Mouse (Mus musculus) limb, embryonic 10.5 days (tissue): Measurements from ENCODE around the gene Eif3f. TPM values are rescaled to one million over a fixed set of nuclear protein-coding genes. Genes with fewer than 3 reads are reported as not detected.

ENCODE experiments used
- DNase-seq: peaks from one replicate; pipeline ENCODE4 v3.0.0-alpha.2; 2017; ENCODE audit warnings: low spot score
- H3K27ac ChIP-seq: fragments of 300-500 bp; sonication (generic); 2 replicates; pipeline ENCODE4 v1.5.1; 2016; ENCODE audit warnings: mild to moderate bottlenecking
- H3K27me3 ChIP-seq: fragments of 300-500 bp; sonication (generic); 2 replicates; pipeline ENCODE4 v1.6.1; 2016; ENCODE audit warnings: low read depth, mild to moderate bottlenecking; ENCODE audit not compliant: poor library complexity, severe bottlenecking
- H3K36me3 ChIP-seq: fragments of 300-500 bp; sonication (generic); 2 replicates; pipeline ENCODE4 v1.6.1; 2016; ENCODE audit warnings: mild to moderate bottlenecking, moderate library complexity
- H3K4me1 ChIP-seq: fragments of 300-500 bp; sonication (generic); 2 replicates; pipeline ENCODE4 v1.6.1; 2016
- H3K4me3 ChIP-seq: fragments of 300-500 bp; sonication (generic); 2 replicates; pipeline ENCODE4 v1.5.1; 2016; ENCODE audit warnings: mild to moderate bottlenecking, moderate library complexity
- H3K9me3 ChIP-seq: fragments of 300-500 bp; sonication (generic); replicated peaks from 2 replicates; pipeline ENCODE4 v1.6.1; 2016; ENCODE audit warnings: mild to moderate bottlenecking
- WGBS: fragments of 180-500 bp; shearing (Covaris S2); methylation state at CpG from one replicate; pipeline ENCODE4 v1.1.7; 2016; 5-methylcytosine and 5-hydroxymethylcytosine counted together
- polyA plus RNA-seq: library from polyadenylated mRNA; unstranded; fragments of >200 nt; fragmentation: Nextera tagmentation; extraction: Ambion mirVana; gene quantifications from 2 replicates; pipeline ENCODE4 v1.2.1, GENCODE M21; 2016

The Eif3f gene
- polyA plus RNA-seq, 1 experiment from 2014 or later = 87.3 TPM

- H3K27ac ChIP-seq = no peak overlapping the region
- H3K9me3 ChIP-seq = no peaks in the 10 kb centered on the region
- H3K4me1 ChIP-seq = peaks cover 14% of the 10 kb centered on the region
- DNase-seq = no peak
- peaks cover 26% of the 10 kb centered on the region for H3K36me3 ChIP-seq
- no peak overlapping the region for H3K4me3 ChIP-seq
- H3K27me3 ChIP-seq = peaks cover 50% of the 10 kb centered on the region
These were observed 14.4 kb downstream of the Eif3f start for GRCm38 (mm10) chr7:108948611-108949010.

GRCm38 (mm10) chr7:108949301-108949700 is 15.1 kb downstream of the Eif3f start:
- H3K27me3 ChIP-seq = peaks cover 53% of the 10 kb centered on the region
- no peak for DNase-seq
- H3K4me1 ChIP-seq = peaks cover 14% of the 10 kb centered on the region
- WGBS = 35% methylated on average over 2 of the region's 2 CpGs
- H3K9me3 ChIP-seq = no peaks in the 10 kb centered on the region
- H3K27ac ChIP-seq = no peak overlapping the region
- no peak overlapping the region for H3K4me3 ChIP-seq
- peaks cover 20% of the 10 kb centered on the region for H3K36me3 ChIP-seq

GRCm38 (mm10) chr7:108950312-108950761 is 16.1 kb downstream of the Eif3f start, which contains the start of gene Tub:
Tub (plus strand) TSS chr7:108950338.
- DNase-seq = peak; percentile 79
- Histone ChIP-seq H3K27ac (peak within 1 kb of the TSS; percentile 68), H3K27me3 (peaks cover 53% of the 10 kb centered on the region)

GRCm38 (mm10) chr7:108950762-108951331 is 16.6 kb downstream of the Eif3f start:
- Histone ChIP-seq H3K4me3 (peak overlapping the region; percentile 73), H3K4me1 (peaks cover 14% of the 10 kb centered on the region), H3K36me3 (peaks cover 7% of the 10 kb centered on the region), H3K9me3 (no peaks in the 10 kb centered on the region), H3K27me3 (peaks cover 53% of the 10 kb centered on the region), H3K27ac (peak overlapping the region; percentile 68)
- DNase-seq = peak; percentile 67
- under 1% methylated on average over 52 of the region's 52 CpGs for WGBS

More at GRCm38 (mm10) chr7:108950312-108950761, 16.1 kb downstream of the Eif3f start, which contains the start of gene Tub:
- Histone ChIP-seq H3K4me1 (peaks cover 14% of the 10 kb centered on the region), H3K9me3 (no peaks in the 10 kb centered on the region), H3K4me3 (peak within 1 kb of the TSS; percentile 73), H3K36me3 (peaks cover 12% of the 10 kb centered on the region)
- under 1% methylated on average over 44 of the region's 44 CpGs for WGBS

- peaks cover 53% of the 10 kb centered on the region for H3K27me3 ChIP-seq
- peaks cover 14% of the 10 kb centered on the region for H3K4me1 ChIP-seq
- no peak overlapping the region for H3K4me3 ChIP-seq
- no peaks in the 10 kb centered on the region for H3K36me3 ChIP-seq
- no peak overlapping the region for H3K27ac ChIP-seq
- H3K9me3 ChIP-seq = no peaks in the 10 kb centered on the region
- WGBS = 86% methylated on average over 6 of the region's 6 CpGs
- DNase-seq = no peak
These were observed 18.6 kb downstream of the Eif3f start for GRCm38 (mm10) chr7:108952801-108953200.

- peaks cover 46% of the 10 kb centered on the region for H3K27me3 ChIP-seq
- H3K4me3 ChIP-seq = no peak overlapping the region
- no peaks in the 10 kb centered on the region for H3K9me3 ChIP-seq
- no peaks in the 10 kb centered on the region for H3K36me3 ChIP-seq
- 54% methylated on average over 4 of the region's 4 CpGs for WGBS
- H3K27ac ChIP-seq = no peak overlapping the region
- DNase-seq = peak; percentile 69
- H3K4me1 ChIP-seq = peaks cover 14% of the 10 kb centered on the region
These were observed 20.0 kb downstream of the Eif3f start for GRCm38 (mm10) chr7:108954185-108954584.

- no peaks in the 10 kb centered on the region for H3K4me1 ChIP-seq
- no peaks in the 10 kb centered on the region for H3K36me3 ChIP-seq
- H3K27ac ChIP-seq = no peak overlapping the region
- no peak overlapping the region for H3K4me3 ChIP-seq
- H3K27me3 ChIP-seq = peaks cover 11% of the 10 kb centered on the region
- DNase-seq = no peak
- no peaks in the 10 kb centered on the region for H3K9me3 ChIP-seq
- 89% methylated on average over 2 of the region's 2 CpGs for WGBS
These were observed 23.5 kb downstream of the Eif3f start for GRCm38 (mm10) chr7:108957734-108958133.

- no peaks in the 10 kb centered on the region for H3K36me3 ChIP-seq
- H3K4me1 ChIP-seq = peaks cover 20% of the 10 kb centered on the region
- no peak for DNase-seq
- H3K27me3 ChIP-seq = no peaks in the 10 kb centered on the region
- no peak overlapping the region for H3K4me3 ChIP-seq
- no peak overlapping the region for H3K27ac ChIP-seq
- 20% methylated on average over 2 of the region's 2 CpGs for WGBS
- H3K9me3 ChIP-seq = no peaks in the 10 kb centered on the region
These were observed 31.8 kb downstream of the Eif3f start for GRCm38 (mm10) chr7:108965968-108966367.

GRCm38 (mm10) chr7:108966742-108967362 is 32.6 kb downstream of the Eif3f start:
- no peaks in the 10 kb centered on the region for H3K27me3 ChIP-seq
- H3K4me1 ChIP-seq = peaks cover 20% of the 10 kb centered on the region
- no peak overlapping the region for H3K4me3 ChIP-seq
- peak; percentile 56 for DNase-seq
- no peak overlapping the region for H3K27ac ChIP-seq
- 33% methylated on average over 7 of the region's 7 CpGs for WGBS
- H3K36me3 ChIP-seq = no peaks in the 10 kb centered on the region
- no peaks in the 10 kb centered on the region for H3K9me3 ChIP-seq

GRCm38 (mm10) chr7:108968201-108968600 is 34.0 kb downstream of the Eif3f start:
- H3K9me3 ChIP-seq = no peaks in the 10 kb centered on the region
- H3K36me3 ChIP-seq = no peaks in the 10 kb centered on the region
- H3K4me1 ChIP-seq = peaks cover 20% of the 10 kb centered on the region
- H3K4me3 ChIP-seq = no peak overlapping the region
- H3K27me3 ChIP-seq = no peaks in the 10 kb centered on the region
- WGBS = 28% methylated on average over 6 of the region's 6 CpGs
- no peak for DNase-seq
- H3K27ac ChIP-seq = no peak overlapping the region

GRCm38 (mm10) chr7:108972273-108972672 is 38.1 kb downstream of the Eif3f start:
- Histone ChIP-seq H3K4me3 (no peak overlapping the region), H3K36me3 (no peaks in the 10 kb centered on the region), H3K27me3 (no peaks in the 10 kb centered on the region), H3K27ac (no peak overlapping the region), H3K9me3 (no peaks in the 10 kb centered on the region), H3K4me1 (peaks cover 6% of the 10 kb centered on the region; the same call in 1 of the 2 replicates)
- 69% methylated on average over 6 of the region's 6 CpGs for WGBS
- no peak for DNase-seq

- Histone ChIP-seq H3K27me3 (no peaks in the 10 kb centered on the region), H3K9me3 (no peaks in the 10 kb centered on the region), H3K4me1 (no peaks in the 10 kb centered on the region), H3K27ac (no peak overlapping the region), H3K36me3 (no peaks in the 10 kb centered on the region), H3K4me3 (no peak overlapping the region)
- WGBS = 86% methylated on average over 2 of the region's 3 CpGs
- DNase-seq = no peak
These were observed 51.9 kb downstream of the Eif3f start for GRCm38 (mm10) chr7:108985934-108986708.

GRCm38 (mm10) chr7:108991207-108991606 is 57.0 kb downstream of the Eif3f start:
- Histone ChIP-seq H3K9me3 (no peaks in the 10 kb centered on the region), H3K27ac (no peak overlapping the region), H3K36me3 (no peaks in the 10 kb centered on the region), H3K4me3 (no peak overlapping the region), H3K4me1 (no peaks in the 10 kb centered on the region), H3K27me3 (no peaks in the 10 kb centered on the region)
- no peak for DNase-seq
- 80% methylated on average over 9 of the region's 9 CpGs for WGBS
